Mouse (Mus musculus): ENCODE data around the gene Rell1. TPM values are rescaled to one million over a fixed set of nuclear protein-coding genes. Genes with fewer than 3 reads are reported as not detected.

Gene Rell1
- 9.0 and 12.6 TPM in 2 replicates for polyA plus RNA-seq (2012; rRNA removed; ENCODE audit: low replicate concordance)

GRCm38 (mm10) chr5:63968443-63969415 is at the start of gene Rell1:
Gene Rell1, minus strand, starts transcription at chr5:63968897.

Other genes starting within 250 kb of the Rell1 start
- 5.6 and 5.8 TPM in 2 replicates for gene 0610040J01Rik, start 156.5 kb downstream of the Rell1 start, polyA plus RNA-seq (2012; rRNA removed; ENCODE audit: low replicate concordance)
- 8.6 and 10.8 TPM in 2 replicates for gene Pgm2, start 124.1 kb upstream of the Rell1 start, polyA plus RNA-seq (2012; rRNA removed; ENCODE audit: low replicate concordance)
- 12.0 and 17.6 TPM in 2 replicates for gene Tbc1d1, start 187.4 kb upstream of the Rell1 start, polyA plus RNA-seq (2012; rRNA removed; ENCODE audit: low replicate concordance)

Measured in mammary gland, adult 2 months (tissue).